Mouse (Mus musculus): ENCODE measurements around the gene Prss16. TPM values are rescaled to one million over a fixed set of nuclear protein-coding genes. Genes with fewer than 3 reads are reported as not detected.

Gene Prss16
- total RNA-seq (2017), result 0.10 to 0.64 TPM in 2 of 3 replicates, not detected in the other

GRCm38 (mm10) chr13:22009642-22010041 is at the start of gene Prss16:
TSS of gene Prss16 (minus strand) at chr13:22009742.
- ATAC-seq (replicated peaks; ENCODE audit: insufficient number of reproducible peaks, low FRiP score, low TSS enrichment, poor library complexity, severe bottlenecking), result no peak

- ATAC-seq (replicated peaks; ENCODE audit: insufficient number of reproducible peaks, low FRiP score, low TSS enrichment, poor library complexity, severe bottlenecking), result no peak
Observed at GRCm38 (mm10) chr13:22053754-22054153, 44.2 kb upstream of the Prss16 start.

GRCm38 (mm10) chr13:22051523-22051859 is 41.9 kb upstream of the Prss16 start:
- no peak for ATAC-seq (replicated peaks; ENCODE audit: insufficient number of reproducible peaks, low FRiP score, low TSS enrichment, poor library complexity, severe bottlenecking)

GRCm38 (mm10) chr13:22050591-22051522 is 41.3 kb upstream of the Prss16 start:
- ATAC-seq (replicated peaks; ENCODE audit: insufficient number of reproducible peaks, low FRiP score, low TSS enrichment, poor library complexity, severe bottlenecking), result peak; percentile 88

- 0 out of 2 replicates have a peak, but pooled peaks have one; percentile 15 for ATAC-seq (replicated peaks; ENCODE audit: insufficient number of reproducible peaks, low FRiP score, low TSS enrichment, poor library complexity, severe bottlenecking)
Observed at GRCm38 (mm10) chr13:22049737-22050440, 40.3 kb upstream of the Prss16 start.

GRCm38 (mm10) chr13:22049041-22049440 is 39.5 kb upstream of the Prss16 start:
- no peak for ATAC-seq (replicated peaks; ENCODE audit: insufficient number of reproducible peaks, low FRiP score, low TSS enrichment, poor library complexity, severe bottlenecking)

- no peak for ATAC-seq (replicated peaks; ENCODE audit: insufficient number of reproducible peaks, low FRiP score, low TSS enrichment, poor library complexity, severe bottlenecking)
Observed at GRCm38 (mm10) chr13:22045311-22045710, 35.8 kb upstream of the Prss16 start.

GRCm38 (mm10) chr13:22044432-22045155 is 35.1 kb upstream of the Prss16 start:
- ATAC-seq (replicated peaks; ENCODE audit: insufficient number of reproducible peaks, low FRiP score, low TSS enrichment, poor library complexity, severe bottlenecking), result no peak

- ATAC-seq (replicated peaks; ENCODE audit: insufficient number of reproducible peaks, low FRiP score, low TSS enrichment, poor library complexity, severe bottlenecking), result 0 out of 2 replicates have a peak, but pooled peaks have one; percentile 11
Observed at GRCm38 (mm10) chr13:22043503-22044431, 34.2 kb upstream of the Prss16 start.

GRCm38 (mm10) chr13:22042568-22043502 is 33.3 kb upstream of the Prss16 start, which contains the start of the genes Hist1h2ag and Hist1h2bj:
TSS of gene Hist1h2ag (minus strand) at chr13:22042944.
TSS of gene Hist1h2bj (plus strand) at chr13:22043214.
- peak; percentile 83 for ATAC-seq (replicated peaks; ENCODE audit: insufficient number of reproducible peaks, low FRiP score, low TSS enrichment, poor library complexity, severe bottlenecking)

- ATAC-seq (replicated peaks; ENCODE audit: insufficient number of reproducible peaks, low FRiP score, low TSS enrichment, poor library complexity, severe bottlenecking), result no peak
Observed at GRCm38 (mm10) chr13:22041651-22042567, 32.4 kb upstream of the Prss16 start.

- peak; percentile 84 for ATAC-seq (replicated peaks; ENCODE audit: insufficient number of reproducible peaks, low FRiP score, low TSS enrichment, poor library complexity, severe bottlenecking)
Observed at GRCm38 (mm10) chr13:22041142-22041536, 31.6 kb upstream of the Prss16 start, which contains the start of gene Hist1h4i. TSS of gene Hist1h4i (minus strand) at chr13:22041362.

GRCm38 (mm10) chr13:22040464-22041141 is 31.1 kb upstream of the Prss16 start:
- no peak for ATAC-seq (replicated peaks; ENCODE audit: insufficient number of reproducible peaks, low FRiP score, low TSS enrichment, poor library complexity, severe bottlenecking)

- no peak for ATAC-seq (replicated peaks; ENCODE audit: insufficient number of reproducible peaks, low FRiP score, low TSS enrichment, poor library complexity, severe bottlenecking)
Observed at GRCm38 (mm10) chr13:22039951-22040463, 30.5 kb upstream of the Prss16 start.

GRCm38 (mm10) chr13:22039364-22039763 is 29.8 kb upstream of the Prss16 start:
- no peak for ATAC-seq (replicated peaks; ENCODE audit: insufficient number of reproducible peaks, low FRiP score, low TSS enrichment, poor library complexity, severe bottlenecking)
